Mouse (Mus musculus) erythroid progenitor cell, adult 5-6 weeks (primary cell): ENCODE results near the gene Sult2a7. TPM values are rescaled to one million over a fixed set of nuclear protein-coding genes. Genes with fewer than 3 reads are reported as not detected.

ENCODE experiments used
- ATAC-seq: replicated peaks from 2 replicates; pipeline ENCODE4 v1.8.0; 2016; ENCODE audit warnings: moderate number of reproducible peaks, mild to moderate bottlenecking, moderate TSS enrichment, inconsistent platforms; ENCODE audit not compliant: poor library complexity, low FRiP score, severe bottlenecking
- total RNA-seq, 2 experiments: library from RNA; stranded (forward) in 1 of 2; stranded (reverse) in 1 of 2; fragments of 150-400 nt in 1 of 2; fragments of 186-747, 209-891 nt in 1 of 2; gene quantifications; 2 replicates each; pipeline versions ENCODE4 v1.2.3 to v1.2.4; 2015 to 2017; ENCODE audit warnings: low replicate concordance in 2 of 2

Sult2a7 gene
- not detected in 2 replicates for total RNA-seq (2015; ENCODE audit: low replicate concordance)
- not detected in 2 replicates for total RNA-seq (2017; ENCODE audit: low replicate concordance)

- no peak for ATAC-seq
Observed at GRCm38 (mm10) chr7:14494130-14494529, at the start of gene Sult2a7. Sult2a7 (minus strand) TSS chr7:14494230.

GRCm38 (mm10) chr7:14525280-14525679 lies 31.2 kb upstream of the Sult2a7 start:
- ATAC-seq = no peak

- ATAC-seq = no peak
Observed at GRCm38 (mm10) chr7:14522636-14523035, 28.6 kb upstream of the Sult2a7 start.

GRCm38 (mm10) chr7:14518301-14518700 lies 24.3 kb upstream of the Sult2a7 start:
- no peak for ATAC-seq

- ATAC-seq = no peak
Observed at GRCm38 (mm10) chr7:14492886-14493285, 1.1 kb downstream of the Sult2a7 start.

- ATAC-seq = no peak
Observed at GRCm38 (mm10) chr7:14446534-14446933, 47.5 kb downstream of the Sult2a7 start, which contains the start of gene Sult2a8. Sult2a8 (minus strand) TSS chr7:14446769.

- ATAC-seq = no peak
Observed at GRCm38 (mm10) chr7:14439581-14439980, 54.4 kb downstream of the Sult2a7 start.

GRCm38 (mm10) chr7:14438484-14438883 lies 55.5 kb downstream of the Sult2a7 start:
- no peak for ATAC-seq

- ATAC-seq = no peak
Observed at GRCm38 (mm10) chr7:14438029-14438428, 56.0 kb downstream of the Sult2a7 start.

Other genes with a start within 250 kb of the Sult2a7 start
- gene Sult2a6, start 239.4 kb downstream of the Sult2a7 start, total RNA-seq (2015; ENCODE audit: low replicate concordance) = not detected in 2 replicates
- gene Sult2a6, start 239.4 kb downstream of the Sult2a7 start, total RNA-seq (2017; ENCODE audit: low replicate concordance) = not detected in 2 replicates
- not detected in 2 replicates for gene Obox8, start 160.7 kb downstream of the Sult2a7 start, total RNA-seq (2015; ENCODE audit: low replicate concordance)
- gene Obox8, start 160.7 kb downstream of the Sult2a7 start, total RNA-seq (2017; ENCODE audit: low replicate concordance) = not detected in 2 replicates
- not detected in 2 replicates for gene Sult2a8, start 47.5 kb downstream of the Sult2a7 start, total RNA-seq (2015; ENCODE audit: low replicate concordance)
- not detected in 2 replicates for gene Sult2a8, start 47.5 kb downstream of the Sult2a7 start, total RNA-seq (2017; ENCODE audit: low replicate concordance)
- gene Vmn1r90, start 69.3 kb upstream of the Sult2a7 start, total RNA-seq (2015; ENCODE audit: low replicate concordance) = not detected in 2 replicates
- not detected in 2 replicates for gene Vmn1r90, start 69.3 kb upstream of the Sult2a7 start, total RNA-seq (2017; ENCODE audit: low replicate concordance)
- gene Obox7, start 165.3 kb upstream of the Sult2a7 start, total RNA-seq (2015; ENCODE audit: low replicate concordance) = not detected in 2 replicates
- gene Obox7, start 165.3 kb upstream of the Sult2a7 start, total RNA-seq (2017; ENCODE audit: low replicate concordance) = not detected in 2 replicates